Mouse (Mus musculus) splenic B cell, adult 2 months (primary cell): ENCODE measurements around the gene Prdm16.
A peak's percentile ranks its signal among the peaks of the same experiment; 100 is the strongest.

ENCODE experiments used
- DNase-seq: peaks from one replicate; pipeline ENCODE4 v3.0.0-alpha.2; 2011; ENCODE audit warnings: low read depth, low spot score
- H3K27me3 ChIP-seq: 2 replicates; pipeline ENCODE4 v1.6.1; 2012; ENCODE audit warnings: mild to moderate bottlenecking, low read length, moderate library complexity, mixed read lengths; ENCODE audit not compliant: control insufficient read depth, poor library complexity, insufficient read depth, severe bottlenecking
- H3K36me3 ChIP-seq: 2 replicates; pipeline ENCODE4 v1.6.1; 2012; ENCODE audit warnings: mild to moderate bottlenecking, low read length, moderate library complexity, mixed read lengths; ENCODE audit not compliant: control insufficient read depth, poor library complexity, insufficient read depth, severe bottlenecking

Prdm16 gene

DNA sequence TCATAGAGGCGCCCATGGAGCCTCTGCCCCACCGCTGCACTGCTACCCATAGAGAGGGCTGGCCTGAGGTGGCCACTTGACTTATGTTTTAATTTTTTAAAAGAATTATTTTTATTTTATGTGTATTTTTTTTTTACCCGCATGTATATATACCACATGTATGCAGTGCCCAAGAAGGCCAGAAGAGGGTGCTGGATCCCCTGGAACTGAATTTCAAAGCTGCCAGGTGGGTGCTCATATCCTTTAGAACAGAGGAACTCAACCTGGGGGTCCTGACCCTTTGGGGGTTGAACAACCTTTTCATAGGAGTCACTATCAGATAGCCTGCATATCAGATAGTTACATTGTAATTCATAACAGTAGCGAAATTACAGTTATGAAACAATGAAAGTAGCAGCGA lies 281.3 kb downstream of the Prdm16 start:
- no peak for DNase-seq

GRCm38 (mm10) chr4:154352246-154352645 lies 284.4 kb downstream of the Prdm16 start:
- no peaks in the 10 kb centered on the region for H3K27me3 ChIP-seq
- no peaks in the 10 kb centered on the region for H3K36me3 ChIP-seq
- DNase-seq = no peak

More for the DNA sequence above, 281.3 kb downstream of the Prdm16 start:
- Histone ChIP-seq H3K36me3 (no peaks in the 10 kb centered on the region), H3K27me3 (no peaks in the 10 kb centered on the region)

DNA sequence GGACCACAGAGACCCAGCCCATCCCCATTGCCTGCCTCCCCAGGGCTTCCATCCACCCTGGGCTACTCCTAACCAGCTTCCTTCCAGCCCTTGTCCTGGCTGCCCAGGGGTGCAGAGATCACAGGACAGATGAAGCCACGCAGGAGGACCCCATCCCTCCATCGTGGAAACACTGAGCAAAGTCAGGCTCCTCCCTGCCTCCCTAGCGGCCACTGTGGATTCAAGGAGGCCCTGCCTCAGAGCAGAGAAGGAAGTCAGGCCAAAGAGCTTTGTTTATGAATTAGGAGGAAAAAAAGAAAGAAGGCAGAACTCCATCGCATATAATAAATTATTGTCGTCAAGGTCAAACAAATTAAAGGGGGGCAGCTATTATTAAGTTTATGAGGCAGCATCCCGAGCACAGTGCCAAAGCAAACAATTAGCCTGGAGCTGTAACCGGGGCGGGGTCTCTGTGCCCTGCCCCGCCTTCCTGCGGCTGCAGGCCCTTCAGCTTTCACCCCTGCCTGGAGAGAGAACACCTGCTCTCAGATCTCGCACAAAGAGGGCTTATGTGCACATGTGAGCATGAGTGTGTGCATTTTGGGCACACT lies 288.4 kb downstream of the Prdm16 start:
- DNase-seq = no peak
- Histone ChIP-seq H3K36me3 (no peaks in the 10 kb centered on the region), H3K27me3 (no peaks in the 10 kb centered on the region)

GRCm38 (mm10) chr4:154346731-154347522 lies 289.7 kb downstream of the Prdm16 start:
- Histone ChIP-seq H3K36me3 (no peaks in the 10 kb centered on the region), H3K27me3 (no peaks in the 10 kb centered on the region)
- no peak for DNase-seq

DNA sequence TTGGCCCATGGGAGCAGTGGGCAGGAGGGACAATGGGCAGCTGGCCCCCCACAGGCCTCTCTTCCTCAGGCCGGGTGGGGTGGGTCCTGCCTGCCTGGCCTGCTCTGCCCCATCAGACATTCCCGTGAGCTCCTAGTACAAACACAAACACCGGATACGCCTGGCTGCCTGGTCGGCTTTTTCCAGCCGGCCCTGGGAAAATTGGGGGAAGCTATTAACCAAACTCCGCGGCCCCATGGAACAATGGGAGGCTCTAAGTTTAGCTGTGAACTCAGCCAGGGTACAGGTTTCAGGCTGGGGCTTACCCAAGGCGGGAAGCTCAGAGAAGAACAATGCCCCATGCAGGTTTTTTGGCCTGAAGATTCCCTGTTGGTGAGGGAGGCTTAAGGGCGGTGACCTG lies 300.0 kb downstream of the Prdm16 start:
- no peaks in the 10 kb centered on the region for H3K36me3 ChIP-seq
- no peaks in the 10 kb centered on the region for H3K27me3 ChIP-seq
- no peak for DNase-seq

DNA sequence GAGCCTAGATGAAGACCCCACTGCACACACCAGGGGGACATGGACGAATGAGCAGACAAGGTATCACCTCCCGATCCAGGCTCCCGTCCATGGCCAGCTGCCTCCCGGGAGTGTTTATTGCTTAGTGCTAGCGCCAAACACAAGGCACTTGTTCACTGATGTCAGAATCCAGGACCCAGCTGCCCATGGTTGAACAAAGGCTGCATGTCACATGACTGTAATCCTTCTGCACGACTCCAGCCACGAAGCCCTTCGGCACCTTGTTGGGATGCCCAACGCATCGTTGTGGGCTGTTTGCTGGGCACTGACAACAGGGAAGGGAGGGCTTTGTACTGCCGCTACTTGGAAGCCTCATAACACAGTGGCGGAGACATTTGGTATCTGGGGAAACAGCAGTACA lies 300.9 kb downstream of the Prdm16 start, which contains the start of gene B230104I21Rik:
B230104I21Rik (plus strand) TSS at position 367 of the 400 bp plus-strand sequence.
- H3K36me3 ChIP-seq = no peaks in the 10 kb centered on the region
- DNase-seq = no peak
- H3K27me3 ChIP-seq = no peaks in the 10 kb centered on the region

- peak; percentile 63 for DNase-seq
- H3K27me3 ChIP-seq = no peaks in the 10 kb centered on the region
- no peaks in the 10 kb centered on the region for H3K36me3 ChIP-seq
Observed at GRCm38 (mm10) chr4:154334699-154335402, 301.8 kb downstream of the Prdm16 start.

GRCm38 (mm10) chr4:154333300-154333699 lies 303.4 kb downstream of the Prdm16 start:
- Histone ChIP-seq H3K27me3 (no peaks in the 10 kb centered on the region), H3K36me3 (no peaks in the 10 kb centered on the region)
- DNase-seq = no peak

GRCm38 (mm10) chr4:154331271-154331670 lies 305.4 kb downstream of the Prdm16 start:
- no peak for DNase-seq
- Histone ChIP-seq H3K36me3 (no peaks in the 10 kb centered on the region), H3K27me3 (no peaks in the 10 kb centered on the region)

- DNase-seq = no peak
- H3K27me3 ChIP-seq = no peaks in the 10 kb centered on the region
- H3K36me3 ChIP-seq = no peaks in the 10 kb centered on the region
Observed at GRCm38 (mm10) chr4:154330001-154330400, 306.7 kb downstream of the Prdm16 start.

GRCm38 (mm10) chr4:154328836-154329235 lies 307.8 kb downstream of the Prdm16 start:
- H3K36me3 ChIP-seq = no peaks in the 10 kb centered on the region
- no peaks in the 10 kb centered on the region for H3K27me3 ChIP-seq
- DNase-seq = peak; percentile 45

GRCm38 (mm10) chr4:154328431-154328830 lies 308.2 kb downstream of the Prdm16 start:
- Histone ChIP-seq H3K27me3 (no peaks in the 10 kb centered on the region), H3K36me3 (no peaks in the 10 kb centered on the region)
- no peak for DNase-seq

DNA sequence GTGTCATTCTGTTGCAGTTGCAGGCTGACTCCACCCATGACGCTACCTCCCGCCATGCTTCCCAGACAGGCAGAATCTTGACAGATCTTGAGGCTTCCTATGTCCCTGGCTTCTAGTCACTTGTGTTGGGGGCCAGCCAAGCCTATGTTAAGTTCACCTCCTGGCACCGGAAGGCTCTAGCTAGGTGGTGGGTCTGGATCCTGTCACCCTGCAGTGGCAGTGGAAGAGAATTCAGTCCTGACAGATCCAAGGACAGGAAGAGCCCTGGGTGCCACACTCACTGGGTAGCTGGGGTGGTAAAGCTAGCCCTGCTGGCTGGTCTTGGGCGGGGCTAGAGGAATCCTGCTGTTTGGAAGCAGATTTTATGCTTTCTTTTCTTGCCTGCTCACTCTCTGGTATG lies 311.3 kb downstream of the Prdm16 start:
- Histone ChIP-seq H3K36me3 (no peaks in the 10 kb centered on the region), H3K27me3 (no peaks in the 10 kb centered on the region)
- no peak for DNase-seq

- Histone ChIP-seq H3K27me3 (no peaks in the 10 kb centered on the region), H3K36me3 (no peaks in the 10 kb centered on the region)
- DNase-seq = no peak
Observed at GRCm38 (mm10) chr4:154313622-154313967, 323.1 kb downstream of the Prdm16 start.

DNA sequence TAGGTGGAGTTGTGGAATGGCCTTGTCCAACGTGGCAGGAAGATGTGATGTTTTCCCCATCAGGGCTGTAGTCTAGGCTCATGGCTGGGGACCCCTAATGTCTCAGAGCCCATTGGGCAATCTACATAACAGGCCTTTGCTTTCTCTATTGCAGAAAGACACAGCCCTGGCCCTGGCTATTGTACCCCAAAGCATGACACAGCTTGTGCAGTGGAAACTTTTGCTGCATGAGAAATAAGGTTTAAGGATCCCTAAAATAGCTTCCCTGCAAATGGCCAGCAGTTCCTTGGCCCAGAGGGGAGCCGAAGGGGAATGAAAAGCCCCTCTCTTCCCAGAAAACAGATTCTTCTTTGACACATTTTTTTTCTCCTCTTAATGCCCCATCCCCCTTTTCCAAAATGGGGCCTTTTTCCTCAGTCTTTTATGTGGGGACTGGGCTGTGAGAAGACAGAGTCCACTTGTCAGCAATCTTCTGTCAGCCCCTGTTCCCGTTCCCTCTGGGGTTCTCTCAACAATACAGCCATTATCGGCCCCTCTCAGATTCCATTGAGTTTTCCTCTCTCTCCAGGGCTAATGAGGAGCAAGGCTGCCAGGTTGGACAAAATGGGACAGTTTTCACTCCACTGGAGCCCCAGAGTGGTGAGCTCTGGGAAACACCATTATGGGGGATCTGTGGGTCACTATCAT lies 323.6 kb downstream of the Prdm16 start:
- DNase-seq = no peak
- H3K27me3 ChIP-seq = no peaks in the 10 kb centered on the region
- no peaks in the 10 kb centered on the region for H3K36me3 ChIP-seq
